Mouse (Mus musculus) stomach, embryonic 16.5 days (tissue): ENCODE data around the gene Psd. TPM values are rescaled to one million over a fixed set of nuclear protein-coding genes. Genes with fewer than 3 reads are reported as not detected.

Source experiments
- microRNA counts: library from miRNA; unstranded; fragments of <30 nt; microRNA quantifications from one replicate; lab custom pipeline; 2016
- microRNA-seq: library from miRNA; unstranded; fragments of <30 nt; microRNA quantifications from one replicate; pipeline ENCODE4, GENCODE M21; 2016
- polyA plus RNA-seq: library from polyadenylated mRNA; unstranded; fragments of >200 nt; fragmentation: Nextera tagmentation; extraction: Ambion mirVana; gene quantifications from 2 replicates; pipeline ENCODE4 v1.2.1, GENCODE M21; 2015

Gene Psd
- polyA plus RNA-seq, 1 experiment from 2014 or later = 23.0 TPM

MicroRNAs encoded within 50 kb of the gene (microRNA counts, 519-probe panel; counts per million panel counts)
- microRNA mmu-miR-146b (lab: Ali Mortazavi, UCI) = 2,540 counts per million, percentile 55 among the panel's probes with 10 or more counts

Small RNA genes within 50 kb of the gene (microRNA-seq; reads per million reads assigned to microRNA genes)
- 0.50 reads per million for gene Mir146b

Other genes with a start within 250 kb of the Psd start
- gene Elovl3, start 195.3 kb downstream of the Psd start, polyA plus RNA-seq = 0.06 TPM in 1 of 2 replicates, not detected in the other
- 0.57 TPM in 1 of 2 replicates, not detected in the other for gene Pitx3, start 178.8 kb downstream of the Psd start, polyA plus RNA-seq
- gene Gbf1, start 174.6 kb downstream of the Psd start, polyA plus RNA-seq = 36.4 and 40.4 TPM in 2 replicates
- 10.2 and 10.4 TPM in 2 replicates for gene Nfkb2, start 22.8 kb downstream of the Psd start, polyA plus RNA-seq
- 14.1 and 16.0 TPM in 2 replicates for gene Fbxl15, start 1.0 kb upstream of the Psd start, polyA plus RNA-seq
- gene Cuedc2, start 11.5 kb upstream of the Psd start, polyA plus RNA-seq = 131 and 133 TPM in 2 replicates
- 13.8 and 16.8 TPM in 2 replicates for gene Mfsd13a, start 14.0 kb upstream of the Psd start, polyA plus RNA-seq
- 1.7 and 1.8 TPM in 2 replicates for gene 2310034G01Rik, start 23.1 kb upstream of the Psd start, polyA plus RNA-seq
- gene Actr1a, start 68.6 kb upstream of the Psd start, polyA plus RNA-seq = 135 and 146 TPM in 2 replicates
- 26.4 and 27.4 TPM in 2 replicates for gene Sufu, start 69.7 kb upstream of the Psd start, polyA plus RNA-seq
- 11.8 and 16.2 TPM in 2 replicates for gene Trim8, start 174.5 kb upstream of the Psd start, polyA plus RNA-seq
- gene Arl3, start 246.0 kb upstream of the Psd start, polyA plus RNA-seq = 98.1 and 105 TPM in 2 replicates
- gene Sfxn2, start 246.2 kb upstream of the Psd start, polyA plus RNA-seq = 16.6 and 19.3 TPM in 2 replicates